7 mouse cellular contexts compared by ENCODE assay signal in genomic region chr10:37077741-37078140, GRCm38 (mm10).
DNase-seq lines count a peak whose midpoint lies in the region; ATAC-seq lines count a peak whose summit lies in the region.

No protein-coding gene starts in this region.

- 89% methylated on average over 2 of the region's 2 CpGs for WGBS in kidney, embryonic 15.5 days
- WGBS in embryonic facial prominence, embryonic 14.5 days: 75% methylated on average over 2 of the region's 2 CpGs
- WGBS in heart, embryonic 16.5 days: 79% methylated on average over 2 of the region's 2 CpGs
- WGBS in midbrain, embryonic 11.5 days: 78% methylated on average over 2 of the region's 2 CpGs

- H3K4me3 ChIP-seq in kidney, embryonic 15.5 days (replicated peaks): no peak overlapping the region
- H3K4me3 ChIP-seq in embryonic facial prominence, embryonic 14.5 days (ENCODE audit: low read depth, low read length): no peak overlapping the region
- no peak overlapping the region for H3K4me3 ChIP-seq in heart, embryonic 16.5 days (ENCODE audit: low read length)
- H3K4me3 ChIP-seq in midbrain, embryonic 11.5 days (ENCODE audit: low read depth, low read length): no peak overlapping the region

- 0 out of 2 replicates have a peak, but pooled peaks have one; percentile 23 for ATAC-seq in kidney, embryonic 15.5 days (replicated peaks; ENCODE audit: low FRiP score)
- ATAC-seq in embryonic facial prominence, embryonic 14.5 days (ENCODE audit: low read depth): no peak
- no peak for ATAC-seq in heart, embryonic 16.5 days (replicated peaks; ENCODE audit: extremely low read depth, insufficient read depth, low FRiP score)
- ATAC-seq in midbrain, embryonic 11.5 days (ENCODE audit: low FRiP score): 0 out of 2 replicates have a peak, but pooled peaks have one; percentile 33

- H3K36me3 ChIP-seq in kidney, embryonic 15.5 days: no peaks in the 10 kb centered on the region
- no peaks in the 10 kb centered on the region for H3K36me3 ChIP-seq in embryonic facial prominence, embryonic 14.5 days (ENCODE audit: control insufficient read depth, insufficient read depth, low read length)
- H3K36me3 ChIP-seq in heart, embryonic 16.5 days (ENCODE audit: control insufficient read depth, insufficient read depth): no peaks in the 10 kb centered on the region
- H3K36me3 ChIP-seq in midbrain, embryonic 11.5 days (ENCODE audit: control insufficient read depth, insufficient read depth, low read length): no peaks in the 10 kb centered on the region

- peak overlapping the region; percentile 79 for H3K27ac ChIP-seq in kidney, embryonic 15.5 days
- peak overlapping the region; percentile 58; the same call in 1 of the 2 replicates for H3K27ac ChIP-seq in embryonic facial prominence, embryonic 14.5 days (replicated peaks; ENCODE audit: low read depth, low read length)
- H3K27ac ChIP-seq in heart, embryonic 16.5 days (ENCODE audit: low read length): peak overlapping the region; percentile 74
- no peak overlapping the region; the same call in 1 of the 2 replicates for H3K27ac ChIP-seq in midbrain, embryonic 11.5 days (ENCODE audit: low read depth, low read length)

- DNase-seq in kidney, postnatal 36 days: no peak
- no peak for DNase-seq in embryonic facial prominence, embryonic 14.5 days (ENCODE audit: low spot score)
- DNase-seq in midbrain, embryonic 11.5 days (ENCODE audit: low spot score, missing footprints): no peak
- no peak for DNase-seq in adrenal gland, postnatal 4 days (ENCODE audit: low spot score in 2 of 2)
- DNase-seq in Muller cell, postnatal 12 days (ENCODE audit: inconsistent ontology term): no peak

- no peaks in the 10 kb centered on the region for H3K27me3 ChIP-seq in kidney, embryonic 15.5 days
- H3K27me3 ChIP-seq in embryonic facial prominence, embryonic 14.5 days (replicated peaks; ENCODE audit: control insufficient read depth, insufficient read depth, low read length): no peaks in the 10 kb centered on the region
- H3K27me3 ChIP-seq in heart, embryonic 16.5 days (ENCODE audit: control insufficient read depth, insufficient read depth, low read length): no peaks in the 10 kb centered on the region
- no peaks in the 10 kb centered on the region for H3K27me3 ChIP-seq in midbrain, embryonic 11.5 days (ENCODE audit: control insufficient read depth, insufficient read depth, low read length)

- H3K9me3 ChIP-seq in kidney, embryonic 15.5 days (replicated peaks): no peaks in the 10 kb centered on the region
- H3K9me3 ChIP-seq in embryonic facial prominence, embryonic 14.5 days (ENCODE audit: control insufficient read depth, low read length): no peaks in the 10 kb centered on the region
- H3K9me3 ChIP-seq in heart, embryonic 16.5 days (replicated peaks; ENCODE audit: control insufficient read depth, low read length): no peaks in the 10 kb centered on the region
- no peaks in the 10 kb centered on the region for H3K9me3 ChIP-seq in midbrain, embryonic 11.5 days (ENCODE audit: control insufficient read depth, low read length)

- no peak overlapping the region for H3K4me2 ChIP-seq in kidney, embryonic 15.5 days
- no peak overlapping the region for H3K4me2 ChIP-seq in embryonic facial prominence, embryonic 14.5 days (ENCODE audit: low read depth, low read length)
- no peak overlapping the region for H3K4me2 ChIP-seq in heart, embryonic 16.5 days (ENCODE audit: low read depth, low read length)
- H3K4me2 ChIP-seq in midbrain, embryonic 11.5 days: no peak overlapping the region

- H3K4me1 ChIP-seq in kidney, embryonic 15.5 days: peaks cover 17% of the 10 kb centered on the region
- H3K4me1 ChIP-seq in embryonic facial prominence, embryonic 14.5 days (ENCODE audit: control insufficient read depth, insufficient read depth, low read length): peaks cover 12% of the 10 kb centered on the region; the same call in 1 of the 2 replicates
- H3K4me1 ChIP-seq in heart, embryonic 16.5 days (ENCODE audit: control insufficient read depth, insufficient read depth, low read length): no peaks in the 10 kb centered on the region; the same call in 1 of the 2 replicates
- peaks cover 9% of the 10 kb centered on the region for H3K4me1 ChIP-seq in midbrain, embryonic 11.5 days (ENCODE audit: control insufficient read depth, insufficient read depth, low read length)

- H3K9ac ChIP-seq in kidney, embryonic 15.5 days: no peak overlapping the region
- no peak overlapping the region for H3K9ac ChIP-seq in embryonic facial prominence, embryonic 14.5 days (ENCODE audit: low read depth, low read length)
- no peak overlapping the region for H3K9ac ChIP-seq in heart, embryonic 16.5 days (ENCODE audit: low read length)
- H3K9ac ChIP-seq in midbrain, embryonic 11.5 days (ENCODE audit: low read length): no peak overlapping the region

Comparison
In these comparisons a context has a peak if more than half of its experiments do, and no peak if none do; other contexts are left out.
1. ATAC-seq: peak in kidney, embryonic 15.5 days (single experiment) and midbrain, embryonic 11.5 days (single experiment); none in embryonic facial prominence, embryonic 14.5 days (single experiment) and heart, embryonic 16.5 days (single experiment).